Mouse (Mus musculus) urinary bladder, postnatal 0 days (tissue): Measurements from ENCODE around the gene Hyal2. TPM values are rescaled to one million over a fixed set of nuclear protein-coding genes. Genes with fewer than 3 reads are reported as not detected.

Experiments used
- polyA plus RNA-seq: library from polyadenylated mRNA; unstranded; fragments of >200 nt; fragmentation: Nextera tagmentation; extraction: Ambion mirVana; gene quantifications from 2 replicates; pipeline ENCODE4 v1.2.1, GENCODE M21; 2015

Gene Hyal2
- polyA plus RNA-seq: 37.4 and 43.1 TPM in 2 replicates

DNA sequence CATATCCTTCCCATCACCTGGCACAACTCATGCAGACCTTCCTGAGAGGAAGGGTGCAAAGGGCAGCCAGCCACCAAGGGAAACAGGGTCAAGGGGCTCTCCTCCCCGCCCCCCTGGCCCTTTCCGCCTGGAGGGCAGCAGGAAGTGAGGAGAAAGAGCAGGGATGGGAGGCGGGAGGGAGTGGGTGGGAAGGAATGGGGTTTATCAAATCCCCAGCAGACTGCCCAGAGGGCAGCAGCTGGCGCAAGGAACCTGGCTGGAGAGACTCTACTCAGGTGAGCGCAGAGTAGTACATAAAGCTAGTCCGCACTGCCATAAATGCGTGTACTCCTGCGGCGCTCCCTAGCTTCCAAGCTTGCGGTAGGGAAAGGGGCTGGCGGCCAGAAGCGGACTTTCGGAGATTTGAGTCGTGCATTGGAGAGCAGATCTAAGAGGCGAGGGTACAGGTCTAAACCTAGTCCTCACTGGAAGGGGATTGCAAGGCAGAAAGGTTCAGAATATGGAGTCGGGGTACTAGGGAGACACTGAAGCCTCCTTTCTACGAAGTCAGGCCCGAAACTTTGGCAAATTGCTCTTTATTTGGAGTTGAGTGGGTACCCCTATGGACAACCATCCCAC lies at the start of gene Hyal2:
Hyal2 (plus strand) TSS at position 244 of the 618 bp plus-strand sequence.

DNA sequence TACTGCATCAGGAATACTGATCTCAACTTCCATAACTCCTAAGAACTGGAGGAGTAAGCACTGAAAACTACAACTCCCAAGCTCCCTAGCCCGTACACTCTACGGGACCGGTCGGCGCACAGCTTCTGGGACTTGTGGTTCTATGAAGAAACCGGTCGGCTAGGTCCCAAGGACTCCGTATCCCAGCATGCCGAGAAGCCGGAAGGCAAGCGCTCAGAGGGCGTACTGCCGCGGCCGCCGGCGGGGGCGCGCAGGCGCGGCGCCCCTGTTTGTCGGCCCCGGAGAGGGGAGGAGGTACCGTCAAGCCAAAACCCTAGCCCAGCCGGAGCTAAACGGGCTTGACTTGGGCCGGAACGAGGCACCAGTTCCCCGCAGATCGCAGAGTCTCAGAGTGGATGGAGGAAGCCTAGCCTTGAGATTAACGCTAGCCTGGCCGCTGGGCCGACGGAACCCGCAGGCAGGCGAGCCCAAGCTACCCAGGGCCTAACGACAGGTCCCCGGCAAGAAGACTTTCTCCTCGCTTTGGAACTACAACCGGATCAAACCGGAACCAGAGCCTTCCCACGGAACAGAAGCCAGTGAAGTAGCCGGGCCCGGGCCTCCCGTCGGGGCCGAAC lies 33.8 kb upstream of the Hyal2 start, which contains the start of gene Tmem115:
Tmem115 (plus strand) TSS at position 155 of the 617 bp plus-strand sequence.

GRCm38 (mm10) chr9:107541474-107542351 lies 26.0 kb upstream of the Hyal2 start, which contains the start of the genes Cyb561d2 and Nprl2:
Gene Cyb561d2 (minus strand): TSS chr9:107542193.
Gene Nprl2 (plus strand): TSS chr9:107542226.

GRCm38 (mm10) chr9:107547026-107547425 lies 20.7 kb upstream of the Hyal2 start, which contains the start of gene Zmynd10:
Gene Zmynd10 (plus strand): TSS chr9:107547298.

DNA sequence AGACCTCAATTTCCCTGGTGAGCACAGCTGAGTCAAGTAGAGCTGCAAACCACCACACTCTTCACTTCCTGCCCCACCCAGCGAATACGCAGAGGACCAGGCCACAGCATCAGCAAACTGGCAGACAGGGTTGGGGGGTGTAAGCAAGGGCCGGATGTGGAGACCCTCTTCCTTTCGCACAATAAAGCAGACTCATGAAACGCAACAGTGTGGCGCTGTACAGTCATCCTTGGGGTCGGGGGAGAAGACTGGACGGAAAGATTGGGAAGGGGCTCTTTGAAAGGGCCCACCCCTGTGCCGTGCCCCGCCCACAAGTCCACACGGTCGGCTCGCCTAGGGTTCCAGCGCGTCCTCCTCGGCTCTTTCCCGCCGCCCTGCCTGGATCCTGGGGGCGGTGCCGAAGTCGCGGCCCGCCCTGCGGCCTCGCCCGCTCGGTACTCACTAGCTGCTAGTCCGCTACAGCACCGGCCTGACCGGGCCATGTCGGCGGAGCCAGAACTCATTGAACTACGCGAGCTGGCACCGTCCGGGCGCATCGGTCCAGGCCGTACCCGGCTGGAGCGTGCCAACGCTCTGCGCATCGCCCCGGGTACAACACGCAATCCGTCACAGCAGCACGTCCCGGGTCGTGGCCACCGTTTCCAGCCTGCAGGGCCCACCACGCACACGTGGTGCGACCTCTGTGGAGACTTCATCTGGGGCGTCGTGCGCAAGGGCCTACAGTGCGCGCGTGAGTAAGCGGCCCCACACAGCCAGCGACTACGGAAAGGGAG lies 16.4 kb upstream of the Hyal2 start, which contains the start of gene Rassf1:
Rassf1 (plus strand) TSS at position 439 of the 773 bp plus-strand sequence.

DNA sequence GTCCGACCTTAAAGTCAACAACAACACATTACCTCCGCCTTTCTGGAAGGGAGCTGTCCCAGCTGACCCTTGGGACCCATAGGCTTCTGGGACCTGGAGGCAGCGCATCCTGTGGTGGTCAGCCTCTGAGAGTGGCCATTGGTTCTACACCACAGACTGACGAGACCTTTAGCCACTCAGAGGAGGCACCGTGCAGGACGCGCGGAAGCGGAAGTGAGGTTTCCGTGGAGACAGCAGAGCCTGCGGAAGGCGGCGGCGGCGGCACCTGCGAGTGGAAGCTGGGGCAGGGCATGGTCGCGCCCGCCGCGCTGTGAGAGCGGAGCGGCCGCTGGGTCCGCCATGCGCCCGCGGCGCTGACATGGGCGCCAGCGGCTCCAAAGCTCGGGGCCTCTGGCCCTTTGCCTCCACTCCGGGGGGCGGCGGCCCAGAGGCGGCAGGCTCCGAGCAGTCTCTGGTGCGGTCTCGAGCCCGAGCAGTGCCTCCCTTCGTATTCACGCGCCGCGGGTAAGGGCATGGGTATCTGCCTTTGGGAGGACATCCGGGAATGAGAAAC lies 4.6 kb upstream of the Hyal2 start, which contains the start of gene Tusc2:
Tusc2 (plus strand) TSS at position 227 of the 553 bp plus-strand sequence.

DNA sequence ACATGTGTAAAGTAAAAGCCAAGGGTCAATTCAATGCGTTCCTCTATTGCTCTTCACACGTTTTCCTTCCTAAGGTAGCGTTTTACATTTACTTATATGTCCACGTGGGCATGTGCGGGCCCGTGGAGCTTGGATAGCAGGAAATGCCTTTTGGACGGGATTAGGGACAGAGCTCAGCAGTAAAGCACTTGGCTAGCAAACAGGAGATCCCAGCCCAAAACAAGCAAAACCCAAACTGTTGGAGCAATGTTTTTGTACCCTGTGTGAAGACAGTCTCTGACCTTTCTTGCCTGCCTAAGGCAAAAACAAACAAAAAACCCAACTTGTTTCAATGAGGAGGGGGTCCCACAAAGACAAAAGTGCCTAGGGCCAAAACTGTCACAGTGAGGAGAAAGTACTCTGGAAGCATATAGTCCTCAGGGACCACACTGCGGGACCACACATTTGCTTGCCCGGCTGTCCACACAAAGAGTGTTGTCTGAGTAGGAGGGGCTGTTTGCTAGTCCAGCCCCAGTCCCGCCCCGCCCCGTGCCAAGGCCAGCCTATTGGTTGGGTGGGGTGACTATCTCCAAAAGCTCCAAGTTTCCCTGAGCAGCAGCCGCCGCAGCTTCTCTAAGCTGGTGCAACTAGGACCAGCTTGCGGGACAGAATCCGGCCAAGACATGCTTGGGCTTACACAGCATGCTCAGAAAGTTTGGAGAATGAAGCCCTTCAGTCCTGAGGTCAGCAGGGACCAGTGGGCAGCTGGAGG lies 8.8 kb downstream of the Hyal2 start, which contains the start of gene Hyal1:
Hyal1 (plus strand) TSS at position 571 of the 751 bp plus-strand sequence.

DNA sequence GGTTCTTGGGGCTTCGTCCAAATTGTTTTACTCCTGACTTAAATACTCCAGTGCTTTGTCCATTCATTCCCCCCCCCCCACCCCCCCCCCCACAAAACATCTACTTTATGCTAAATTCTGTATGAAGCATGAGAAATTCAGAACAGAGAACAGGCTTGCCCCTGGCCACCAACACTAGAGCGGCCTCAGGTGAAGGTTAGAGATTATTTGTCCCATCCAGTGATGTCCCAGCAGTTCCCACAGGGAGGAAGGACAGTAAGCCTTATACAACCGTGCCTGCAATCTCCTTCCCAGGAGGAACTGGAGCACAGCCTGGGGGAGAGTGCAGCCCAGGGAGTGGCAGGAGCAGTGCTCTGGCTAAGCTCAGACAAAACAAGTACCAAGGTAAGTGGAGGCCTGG lies 10.8 kb downstream of the Hyal2 start, which contains the start of gene Naa80:
Naa80 (plus strand) TSS at position 301 of the 400 bp plus-strand sequence.

GRCm38 (mm10) chr9:107580501-107581317 lies 13.0 kb downstream of the Hyal2 start, which contains the start of gene Hyal3:
Gene Hyal3 (plus strand): TSS chr9:107580818.

GRCm38 (mm10) chr9:107586974-107587832 lies 19.5 kb downstream of the Hyal2 start, which contains the start of gene Ifrd2:
Gene Ifrd2 (plus strand): TSS chr9:107587642.

GRCm38 (mm10) chr9:107608741-107609432 lies 41.1 kb downstream of the Hyal2 start, which contains the start of gene Sema3b:
Gene Sema3b (minus strand): TSS chr9:107609229.

Other genes with a start within 250 kb of the Hyal2 start
- 6.3 and 8.1 TPM in 2 replicates for gene Hemk1, start 229.6 kb upstream of the Hyal2 start, polyA plus RNA-seq
- 1.5 and 1.7 TPM in 2 replicates for gene 6430571L13Rik, start 227.3 kb upstream of the Hyal2 start, polyA plus RNA-seq
- 0.08 and 0.12 TPM in 2 replicates for gene Cacna2d2, start 168.3 kb upstream of the Hyal2 start, polyA plus RNA-seq
- 36.6 and 39.3 TPM in 2 replicates for gene Tmem115, start 34.0 kb upstream of the Hyal2 start, polyA plus RNA-seq
- 16.3 and 17.5 TPM in 2 replicates for gene Cyb561d2, start 25.8 kb upstream of the Hyal2 start, polyA plus RNA-seq
- gene Nprl2, start 25.7 kb upstream of the Hyal2 start, polyA plus RNA-seq: 14.7 and 17.2 TPM in 2 replicates
- 0.44 and 0.52 TPM in 2 replicates for gene Zmynd10, start 20.6 kb upstream of the Hyal2 start, polyA plus RNA-seq
- gene Rassf1, start 16.4 kb upstream of the Hyal2 start, polyA plus RNA-seq: 61.6 and 67.2 TPM in 2 replicates
- 30.8 and 32.6 TPM in 2 replicates for gene Tusc2, start 4.7 kb upstream of the Hyal2 start, polyA plus RNA-seq
- 6.4 and 7.9 TPM in 2 replicates for gene Hyal1, start 9.0 kb downstream of the Hyal2 start, polyA plus RNA-seq
- gene Naa80, start 10.9 kb downstream of the Hyal2 start, polyA plus RNA-seq: 9.7 and 14.0 TPM in 2 replicates
- gene Hyal3, start 12.9 kb downstream of the Hyal2 start, polyA plus RNA-seq: 0.60 and 0.61 TPM in 2 replicates
- gene Ifrd2, start 19.7 kb downstream of the Hyal2 start, polyA plus RNA-seq: 21.9 and 26.4 TPM in 2 replicates
- 12.9 and 15.9 TPM in 2 replicates for gene Sema3b, start 41.3 kb downstream of the Hyal2 start, polyA plus RNA-seq
- gene Gnai2, start 67.4 kb downstream of the Hyal2 start, polyA plus RNA-seq: 285 and 303 TPM in 2 replicates
- 0.16 and 0.34 TPM in 2 replicates for gene Slc38a3, start 101.6 kb downstream of the Hyal2 start, polyA plus RNA-seq
- 0.45 and 0.63 TPM in 2 replicates for gene Gnat1, start 111.8 kb downstream of the Hyal2 start, polyA plus RNA-seq
- 10.7 and 12.1 TPM in 2 replicates for gene Sema3f, start 142.5 kb downstream of the Hyal2 start, polyA plus RNA-seq
- 81.2 and 82.1 TPM in 2 replicates for gene Rbm5, start 203.1 kb downstream of the Hyal2 start, polyA plus RNA-seq